Mouse (Mus musculus) layer of hippocampus, adult 9-11 months (tissue): ENCODE data around the gene Ifitm2.

ENCODE experiments used
- DNase-seq: peaks from one replicate; pipeline ENCODE4 v3.0.0; 2022

Gene Ifitm2

GRCm38 (mm10) chr7:140967862-140968591 lies 12.2 kb upstream of the Ifitm2 start:
- DNase-seq = no peak

DNA sequence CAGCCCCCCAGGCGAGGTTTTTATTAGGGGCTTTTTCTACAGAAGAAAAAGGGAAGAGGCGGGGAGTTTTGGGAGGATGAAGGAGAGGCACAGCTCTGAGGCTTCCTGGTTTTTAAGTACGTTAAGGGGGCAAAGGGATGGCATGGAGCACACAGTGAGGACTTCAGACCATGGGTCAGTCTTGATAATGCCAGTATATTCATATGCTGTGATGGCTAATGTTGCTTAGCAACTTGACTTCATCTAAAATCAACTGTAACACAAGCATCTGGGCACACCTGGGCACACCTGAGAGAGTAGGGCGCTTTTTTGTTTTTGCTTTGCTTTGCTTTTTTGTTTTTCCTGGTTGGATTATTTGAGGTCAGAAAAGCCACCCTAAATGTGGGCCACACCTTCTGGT lies 11.1 kb upstream of the Ifitm2 start, which contains the start of gene Ifitm1:
Ifitm1 (plus strand) TSS at position 301 of the 400 bp plus-strand sequence.
- no peak for DNase-seq

- DNase-seq = no peak
Measured at GRCm38 (mm10) chr7:140962733-140963132, 6.9 kb upstream of the Ifitm2 start.

DNA sequence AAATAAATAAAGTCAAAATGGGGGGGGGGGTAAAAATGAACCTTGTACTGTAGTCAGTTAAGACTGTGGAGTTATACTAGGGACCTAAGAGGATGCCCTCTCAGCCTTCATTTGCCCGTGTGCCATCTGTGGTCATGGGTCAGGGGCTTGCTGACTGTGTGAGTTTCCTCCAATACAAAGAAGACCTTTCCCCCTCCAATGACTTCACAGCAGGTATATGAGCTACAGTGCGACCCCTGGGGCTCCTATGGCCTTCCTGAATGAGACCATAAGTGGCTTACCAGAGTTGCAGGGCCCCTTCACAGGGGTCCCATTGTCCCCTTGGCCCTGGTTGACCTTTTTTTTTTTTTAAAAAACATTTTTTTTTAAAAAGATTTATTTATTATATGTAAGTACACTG lies 5.6 kb upstream of the Ifitm2 start:
- DNase-seq = no peak

- DNase-seq = no peak
Measured at GRCm38 (mm10) chr7:140960026-140960425, 4.2 kb upstream of the Ifitm2 start.

- DNase-seq = no peak
Measured at GRCm38 (mm10) chr7:140959181-140959901, 3.6 kb upstream of the Ifitm2 start.

GRCm38 (mm10) chr7:140956556-140956869 lies 726 bp upstream of the Ifitm2 start:
- DNase-seq = no peak

- no peak for DNase-seq
Measured at GRCm38 (mm10) chr7:140955342-140955741, 445 bp downstream of the Ifitm2 start.

- DNase-seq = no peak
Measured at GRCm38 (mm10) chr7:140954733-140955071, 1.1 kb downstream of the Ifitm2 start.

- no peak for DNase-seq
Measured at GRCm38 (mm10) chr7:140953800-140954732, 1.7 kb downstream of the Ifitm2 start.

DNA sequence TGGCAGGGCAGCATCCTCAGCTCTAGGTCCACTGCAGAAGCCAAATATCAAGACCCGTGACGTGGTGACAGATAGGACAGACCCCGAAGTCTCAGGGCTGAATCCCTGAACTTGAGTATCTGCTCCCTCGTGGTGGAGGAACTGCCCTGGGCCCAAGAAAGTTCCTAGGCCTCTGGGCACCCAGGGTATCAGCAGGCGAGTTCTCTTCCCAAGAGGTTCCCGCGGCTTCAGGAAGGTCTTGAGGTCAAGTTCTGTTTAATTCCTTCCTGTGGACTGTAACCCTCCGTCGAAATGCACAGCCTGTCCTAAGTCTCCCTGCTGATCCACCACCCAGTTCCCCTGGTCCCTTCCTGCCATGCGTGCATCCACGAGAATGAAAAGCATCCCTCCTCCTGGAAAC lies 2.7 kb downstream of the Ifitm2 start:
- DNase-seq = no peak

DNA sequence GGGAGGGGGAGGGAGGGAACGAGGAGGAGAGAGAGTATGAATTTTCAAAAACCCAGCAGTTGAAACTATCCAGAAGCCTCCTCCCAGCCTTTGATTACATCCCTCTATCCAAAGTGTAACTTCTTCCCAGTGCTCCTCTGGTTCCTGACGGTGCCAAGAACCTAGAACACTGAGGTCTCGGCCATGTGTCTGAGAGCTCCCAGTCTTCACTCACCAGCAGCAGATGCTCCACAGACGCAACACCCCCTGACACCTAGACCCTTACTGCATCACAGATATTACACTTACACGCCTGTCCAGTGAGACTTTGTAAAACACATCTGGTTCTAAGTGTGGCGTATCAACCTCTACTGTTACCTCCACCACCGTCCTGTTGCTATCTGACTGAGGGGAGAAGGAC lies 3.3 kb downstream of the Ifitm2 start:
- DNase-seq = no peak

- DNase-seq = no peak
Measured at GRCm38 (mm10) chr7:140951765-140952164, 4.0 kb downstream of the Ifitm2 start.

GRCm38 (mm10) chr7:140951051-140951450 lies 4.7 kb downstream of the Ifitm2 start:
- no peak for DNase-seq

- no peak for DNase-seq
Measured at GRCm38 (mm10) chr7:140949824-140950530, 5.8 kb downstream of the Ifitm2 start, which contains the start of gene Ifitm5. TSS of gene Ifitm5 (minus strand) at chr7:140950291.

DNA sequence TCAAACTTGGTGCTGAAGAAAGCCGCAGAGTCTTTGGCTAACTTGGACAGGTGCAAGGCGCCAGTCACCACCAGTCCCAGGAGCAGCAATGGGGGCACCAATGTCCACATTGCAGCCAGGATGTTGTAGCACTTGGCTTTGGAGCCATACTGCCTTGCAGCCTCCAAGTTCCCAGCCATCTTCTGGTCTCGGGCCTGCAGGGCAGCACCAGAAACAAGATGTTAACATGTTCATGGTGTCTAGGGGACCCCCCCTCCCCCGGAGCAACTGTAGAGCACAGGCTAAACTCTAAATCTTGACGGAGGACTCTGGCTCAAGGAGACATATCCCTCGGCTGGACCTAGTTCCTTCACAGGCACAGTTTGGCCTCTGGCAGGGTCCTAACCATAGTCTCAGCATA lies 6.5 kb downstream of the Ifitm2 start:
- no peak for DNase-seq

DNA sequence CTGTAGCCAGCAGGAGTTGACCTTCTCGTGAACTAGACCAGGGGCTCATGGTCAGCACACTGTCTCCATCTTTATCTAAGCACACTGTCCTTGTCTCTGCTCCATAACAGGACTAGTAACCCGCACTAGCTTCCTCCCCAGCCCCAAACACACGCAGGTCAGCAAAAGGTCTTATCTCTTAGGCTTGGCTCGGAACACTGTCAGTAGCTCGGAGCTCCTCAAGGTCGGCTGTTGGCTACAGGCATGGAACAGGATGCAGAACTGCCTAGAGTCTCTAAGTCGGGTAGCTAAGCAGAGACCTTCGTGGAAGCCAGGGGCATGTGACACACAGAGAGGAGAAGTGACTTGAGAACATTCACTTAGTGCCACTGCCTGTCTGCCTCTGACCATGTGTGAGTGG lies 7.6 kb downstream of the Ifitm2 start:
- no peak for DNase-seq

GRCm38 (mm10) chr7:140946980-140947379 lies 8.8 kb downstream of the Ifitm2 start:
- DNase-seq = no peak

DNA sequence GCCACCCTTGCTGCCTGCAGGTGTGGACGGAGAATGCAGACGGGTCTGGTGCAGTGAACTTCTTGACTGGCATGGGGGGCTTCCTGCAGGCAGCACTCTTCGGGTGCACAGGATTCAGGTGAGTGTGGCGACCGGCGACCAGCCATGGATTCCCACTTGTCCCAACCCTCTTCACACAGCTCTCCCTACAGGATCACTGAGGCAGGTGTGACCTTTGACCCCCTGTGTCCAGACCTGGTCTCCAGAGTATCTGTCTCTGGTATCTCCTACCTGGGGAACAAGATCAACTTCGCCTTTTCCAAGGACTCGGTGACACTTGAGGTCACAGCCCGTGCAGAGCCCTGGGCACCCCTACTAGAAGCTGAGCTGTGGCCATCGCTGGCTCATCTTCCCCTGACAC lies 9.5 kb downstream of the Ifitm2 start:
- no peak for DNase-seq

GRCm38 (mm10) chr7:140945247-140945646 lies 10.5 kb downstream of the Ifitm2 start:
- no peak for DNase-seq

GRCm38 (mm10) chr7:140944236-140944635 lies 11.6 kb downstream of the Ifitm2 start:
- DNase-seq = no peak

- no peak for DNase-seq
Measured at GRCm38 (mm10) chr7:140943356-140943755, 12.4 kb downstream of the Ifitm2 start.

DNA sequence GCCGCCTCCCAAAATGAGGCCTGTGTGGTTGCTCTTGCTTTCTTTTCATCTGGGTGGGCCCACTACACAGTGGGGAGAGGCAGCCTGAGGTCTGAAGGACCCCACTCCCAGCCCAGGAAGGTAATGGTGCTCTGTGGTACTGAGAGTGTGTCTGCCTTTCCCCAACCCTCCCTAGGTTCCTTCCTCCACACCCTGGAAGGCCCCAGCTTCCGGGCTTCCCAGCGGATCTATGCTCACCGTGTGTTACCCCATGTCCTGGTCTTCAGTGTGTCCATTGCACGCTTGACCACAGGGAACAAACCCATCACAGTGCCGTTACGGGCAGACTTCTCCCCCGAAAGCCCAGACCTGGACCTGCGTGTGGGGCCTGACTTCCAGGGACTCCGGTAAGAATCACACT lies 13.0 kb downstream of the Ifitm2 start:
- no peak for DNase-seq
